Mouse (Mus musculus): Measurements from ENCODE around the gene Wbp1l.

DNA sequence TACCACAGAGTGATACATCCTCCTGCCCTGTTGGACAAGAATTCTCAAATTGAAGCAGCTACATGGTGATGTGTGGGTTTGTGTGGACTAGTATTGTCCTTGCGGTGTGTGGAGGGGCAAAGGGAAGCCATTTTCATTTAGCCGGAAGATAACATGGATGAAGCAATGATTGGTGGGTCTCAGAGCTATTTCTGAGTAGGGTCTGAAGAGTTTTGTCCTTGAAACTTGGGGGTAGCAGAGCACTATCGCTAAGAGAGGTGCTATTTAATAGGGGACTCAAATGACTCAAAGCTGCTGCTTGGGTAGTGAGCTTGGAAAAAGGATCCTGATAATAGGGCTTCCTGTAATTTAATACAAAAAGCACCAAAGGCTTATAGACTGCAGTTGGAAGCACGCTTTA lies 697 bp upstream of the Wbp1l start:
- TF ChIP-seq CTCF (IDR thresholded peaks at IDR 0.05; ENCODE audit: control insufficient read depth, insufficient read depth, insufficient replicate concordance, low read depth, low read length) (no peak), POLR2A (IDR thresholded peaks at IDR 0.05; ENCODE audit: control insufficient read depth, low read depth, low read length) (no peak)
